Mouse (Mus musculus) heart, embryonic 14.5 days (tissue): Measurements from ENCODE around the gene 4933427D14Rik. TPM values are rescaled to one million over a fixed set of nuclear protein-coding genes. Genes with fewer than 3 reads are reported as not detected.

ENCODE experiments used
- ATAC-seq: fragments of 200-750 bp; cut with Nextera tagmentation; 2 replicates; pipeline ENCODE4 v1.8.0; 2017; ENCODE audit warnings: low read depth, moderate TSS enrichment; ENCODE audit not compliant: insufficient number of reproducible peaks, insufficient read depth, low FRiP score
- H3K27ac ChIP-seq, 2 experiments: fragments of 200-500 bp in 1 of 2; fragments of 300-500 bp in 1 of 2; sonication (generic) in 1 of 2; replicated peaks in 1 of 2; 2 replicates each; pipeline ENCODE4 v1.5.1; 2012 to 2014; ENCODE audit warnings: low read depth in 2 of 2, low read length in 2 of 2, control low read depth in 1 of 2, mild to moderate bottlenecking in 1 of 2, mixed read lengths in 1 of 2; ENCODE audit not compliant: control insufficient read depth in 1 of 2, insufficient read depth in 1 of 2
- H3K27me3 ChIP-seq: fragments of 300-500 bp; sonication (generic); 2 replicates; pipeline ENCODE4 v1.6.1; 2014; ENCODE audit warnings: mild to moderate bottlenecking, low read length, control low read depth; ENCODE audit not compliant: control insufficient read depth, insufficient read depth
- H3K36me3 ChIP-seq: fragments of 300-500 bp; sonication (generic); 2 replicates; pipeline ENCODE4 v1.6.1; 2014; ENCODE audit warnings: mild to moderate bottlenecking, control low read depth, low read length, mixed read lengths; ENCODE audit not compliant: control insufficient read depth, insufficient read depth
- H3K4me1 ChIP-seq, 2 experiments: fragments of 200-500 bp in 1 of 2; fragments of 300-500 bp in 1 of 2; sonication (generic) in 1 of 2; 2 replicates each; pipeline ENCODE4 v1.6.1; 2012 to 2014; ENCODE audit warnings: low read length in 2 of 2, control low read depth in 1 of 2, mixed read lengths in 1 of 2; ENCODE audit not compliant: control insufficient read depth in 2 of 2, insufficient read depth in 2 of 2
- H3K4me2 ChIP-seq: fragments of 300-500 bp; sonication (generic); 2 replicates; pipeline ENCODE4 v1.6.1; 2014; ENCODE audit warnings: mild to moderate bottlenecking, low read length
- H3K4me3 ChIP-seq, 2 experiments: fragments of 200-500 bp in 1 of 2; fragments of 300-500 bp in 1 of 2; sonication (generic) in 1 of 2; 2 replicates each; pipeline ENCODE4 v1.5.1; 2012 to 2014; ENCODE audit warnings: low read length in 2 of 2, mild to moderate bottlenecking in 2 of 2, control low read depth in 1 of 2, low read depth in 1 of 2, moderate library complexity in 1 of 2; ENCODE audit not compliant: control insufficient read depth in 1 of 2, insufficient read depth in 1 of 2
- H3K9ac ChIP-seq: fragments of 300-500 bp; sonication (generic); 2 replicates; pipeline ENCODE4 v1.6.1; 2014; ENCODE audit warnings: mild to moderate bottlenecking, low read length
- H3K9me3 ChIP-seq: fragments of 300-500 bp; sonication (generic); 2 replicates; pipeline ENCODE4 v1.6.1; 2016; ENCODE audit warnings: low read length, control low read depth; ENCODE audit not compliant: control insufficient read depth
- WGBS: fragments of 180-500 bp; shearing (Covaris S2); extraction: QIAGEN DNeasy Blood & Tissue Kit; methylation state at CpG from one replicate; pipeline ENCODE4 v1.1.7; 2014; 5-methylcytosine and 5-hydroxymethylcytosine counted together
- polyA plus RNA-seq: library from polyadenylated mRNA; unstranded; fragments of >200 nt; fragmentation: Nextera tagmentation; extraction: Ambion mirVana; gene quantifications from 2 replicates; pipeline ENCODE4 v1.2.1, GENCODE M21; 2014

The 4933427D14Rik gene
- 6.1 and 6.5 TPM in 2 replicates for polyA plus RNA-seq

DNA sequence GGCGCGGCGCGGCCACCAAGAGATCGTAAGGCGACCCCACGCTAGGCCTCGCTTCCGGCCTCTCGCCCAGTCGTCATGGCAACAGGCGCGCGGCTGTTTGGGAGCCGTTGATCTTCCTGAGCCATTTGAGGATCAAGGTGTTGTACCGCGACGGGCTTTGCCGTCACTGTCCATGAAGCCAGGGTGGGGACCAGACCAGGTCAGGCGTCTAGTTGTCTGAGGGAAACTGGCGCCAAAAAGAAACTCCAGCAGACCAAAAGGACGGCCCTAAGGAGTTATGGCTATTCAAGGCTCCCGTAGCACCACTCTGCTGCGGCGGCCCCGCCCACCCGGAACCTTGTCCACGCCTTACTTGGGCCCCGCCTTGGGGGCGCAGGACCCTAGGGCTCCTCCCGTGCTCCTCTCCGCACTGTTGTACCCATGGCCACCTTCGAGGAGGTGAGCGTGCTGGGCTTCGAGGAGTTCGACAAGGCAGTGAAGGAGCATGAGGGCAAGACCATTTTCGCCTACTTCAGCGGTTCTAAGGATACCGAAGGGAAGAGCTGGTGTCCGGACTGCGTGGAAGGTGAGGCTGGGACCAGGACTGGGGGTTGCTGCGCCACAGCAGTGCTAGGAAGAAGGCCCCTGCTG lies at the start of gene 4933427D14Rik, which contains the start of gene Txndc17:
TSS of gene 4933427D14Rik (minus strand) at position 256 of the 630 bp plus-strand sequence.
TSS of gene Txndc17 (plus strand) at position 344 of the 630 bp plus-strand sequence.
- Histone ChIP-seq H3K4me1 (peaks cover 8 to 14% of the 10 kb centered on the region in 2 experiments; a peak in 3 of 4 replicates), H3K36me3 (peaks cover 32% of the 10 kb centered on the region), H3K27me3 (no peaks in the 10 kb centered on the region), H3K27ac (0 out of 4 replicates have a peak within 1 kb of the TSS, but pooled peaks of 1 of the 2 experiments have one; percentile 30), H3K9ac (peak within 1 kb of the TSS; percentile 91), H3K9me3 (no peaks in the 10 kb centered on the region), H3K4me3 (peak within 1 kb of the TSS; percentile 66 to 91), H3K4me2 (peak within 1 kb of the TSS; percentile 89)
- under 1% methylated on average over 42 of the region's 42 CpGs for WGBS
- ATAC-seq = peak; percentile 92

DNA sequence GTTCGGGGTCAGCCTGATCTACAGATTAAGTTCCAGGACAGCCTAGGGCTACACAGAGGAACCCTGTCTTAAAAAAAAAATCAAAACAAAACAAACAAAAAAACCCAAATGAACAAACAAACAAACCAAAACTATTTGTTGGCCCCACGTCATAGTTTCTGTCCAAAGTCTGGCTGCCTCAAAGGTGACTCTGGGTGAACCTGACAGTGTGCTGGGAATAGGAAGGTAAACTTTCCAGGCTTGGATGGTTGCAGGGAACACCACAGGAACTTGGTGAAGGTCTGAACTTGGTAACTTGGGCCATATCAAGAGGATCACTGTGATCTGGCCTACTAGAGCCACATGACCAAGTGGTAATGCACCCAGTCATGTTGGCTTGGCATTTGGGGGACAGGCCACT lies 49.2 kb upstream of the 4933427D14Rik start:
- no peak for ATAC-seq
- no peak overlapping the region for H3K9ac ChIP-seq
- WGBS = 80% methylated on average over 2 of the region's 2 CpGs
- no peaks in the 10 kb centered on the region; the same call in 1 of the 2 replicates for H3K27me3 ChIP-seq
- no peak overlapping the region for H3K4me2 ChIP-seq
- H3K36me3 ChIP-seq = no peaks in the 10 kb centered on the region
- H3K4me3 ChIP-seq = no peak overlapping the region
- H3K9me3 ChIP-seq = no peaks in the 10 kb centered on the region
- H3K4me1 ChIP-seq = no peaks in the 10 kb centered on the region
- no peak overlapping the region for H3K27ac ChIP-seq

DNA sequence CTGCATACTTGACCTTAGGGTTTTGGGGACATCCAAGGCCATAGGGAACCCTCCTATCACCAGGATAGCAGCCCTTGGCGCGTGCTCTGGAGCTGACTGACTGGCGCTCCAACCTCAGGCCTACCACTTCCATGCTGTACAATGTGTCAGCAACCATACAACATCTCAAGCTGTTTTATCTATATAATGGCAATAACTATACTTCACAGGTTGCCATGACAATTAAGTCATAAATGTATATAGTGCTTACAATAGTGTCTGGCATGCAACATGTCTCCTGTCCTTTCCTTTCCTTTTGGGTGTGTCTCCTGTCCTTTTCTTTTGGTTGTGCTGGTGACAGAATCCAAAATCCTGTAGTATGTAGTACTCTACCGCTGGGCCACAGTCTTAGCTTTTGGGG lies 48.4 kb upstream of the 4933427D14Rik start:
- Histone ChIP-seq H3K9ac (no peak overlapping the region), H3K36me3 (no peaks in the 10 kb centered on the region), H3K9me3 (no peaks in the 10 kb centered on the region), H3K4me3 (no peak overlapping the region), H3K4me1 (no peaks in the 10 kb centered on the region), H3K27ac (no peak overlapping the region), H3K27me3 (peaks cover under 1% of the 10 kb centered on the region; the same call in 1 of the 2 replicates), H3K4me2 (no peak overlapping the region)
- no peak for ATAC-seq
- WGBS = 92% methylated on average over 4 of the region's 4 CpGs

DNA sequence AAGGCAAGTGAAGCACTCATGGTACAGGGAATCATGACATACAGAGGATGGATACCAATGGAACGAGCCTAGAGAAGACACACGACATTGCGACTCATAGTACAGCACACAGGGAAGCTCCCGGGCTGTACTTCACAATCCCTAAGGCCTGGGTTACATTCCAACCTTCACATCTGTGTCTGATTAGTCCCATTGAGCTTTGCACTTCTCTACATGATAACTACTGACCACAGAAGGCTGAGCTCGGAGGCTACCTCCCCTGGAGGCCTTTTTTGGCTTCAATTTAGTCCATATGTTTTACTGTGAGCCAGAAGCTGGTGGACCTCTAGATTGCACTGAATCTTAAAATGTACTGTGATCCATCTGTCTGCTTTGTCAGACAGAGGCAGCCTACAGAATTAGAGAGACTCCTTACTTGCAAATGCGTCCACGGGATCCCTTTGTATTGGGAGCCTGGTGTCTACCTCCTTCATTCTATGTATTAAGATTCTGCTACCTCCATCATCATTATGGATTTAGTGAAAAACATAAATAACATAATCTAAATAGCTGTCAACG lies 38.0 kb upstream of the 4933427D14Rik start:
- WGBS = 73% methylated on average over 8 of the region's 8 CpGs
- no peak overlapping the region for H3K4me2 ChIP-seq

DNA sequence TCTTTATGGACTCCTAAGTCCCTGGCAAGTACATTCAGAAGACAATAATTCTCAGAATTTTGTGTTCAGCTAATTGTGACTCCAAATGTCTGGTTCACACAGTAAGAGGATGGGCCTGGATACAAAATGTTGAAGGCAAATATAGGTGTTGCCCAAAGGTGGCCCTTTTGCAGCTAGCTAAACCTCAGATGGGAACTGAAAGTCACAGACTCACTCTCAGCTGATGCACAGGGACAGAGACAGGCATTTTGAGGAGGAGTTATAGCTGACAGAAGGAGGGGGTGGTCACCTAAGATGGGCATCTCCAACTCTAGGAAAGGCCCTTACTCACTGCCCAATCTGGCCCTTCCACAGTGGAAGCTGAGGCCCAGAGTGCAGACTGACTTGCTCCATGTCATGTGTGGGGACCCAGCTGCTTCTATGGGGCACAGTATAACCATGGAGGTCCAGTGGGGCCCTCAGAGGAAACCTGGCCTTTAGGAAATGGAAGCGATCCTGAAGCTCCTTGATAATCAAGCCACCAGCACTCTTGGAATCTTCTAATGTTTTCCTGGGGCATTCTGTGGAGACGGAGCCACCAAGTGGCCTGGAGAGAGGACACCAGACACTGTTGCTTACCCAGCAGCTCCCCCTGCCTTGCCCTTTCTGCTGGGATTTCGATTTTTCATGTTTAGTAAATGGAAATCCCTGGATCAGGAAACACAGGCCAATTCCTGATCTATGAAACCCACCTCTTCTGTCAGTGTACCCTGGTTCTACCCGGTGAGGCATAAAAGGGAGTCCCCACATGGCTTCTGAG lies 33.0 kb upstream of the 4933427D14Rik start:
- Histone ChIP-seq H3K9ac (no peak overlapping the region), H3K36me3 (no peaks in the 10 kb centered on the region), H3K27me3 (no peaks in the 10 kb centered on the region), H3K4me3 (no peak overlapping the region), H3K4me1 (no peaks in the 10 kb centered on the region), H3K4me2 (no peak overlapping the region), H3K27ac (no peak overlapping the region), H3K9me3 (no peaks in the 10 kb centered on the region)
- ATAC-seq = no peak
- 59% methylated on average over 4 of the region's 4 CpGs for WGBS

More for the DNA sequence above, 38.0 kb upstream of the 4933427D14Rik start:
- ATAC-seq = no peak
- Histone ChIP-seq H3K4me3 (no peak overlapping the region), H3K9me3 (no peaks in the 10 kb centered on the region), H3K27me3 (no peaks in the 10 kb centered on the region), H3K36me3 (no peaks in the 10 kb centered on the region), H3K9ac (no peak overlapping the region), H3K4me1 (no peaks in the 10 kb centered on the region), H3K27ac (no peak overlapping the region)

DNA sequence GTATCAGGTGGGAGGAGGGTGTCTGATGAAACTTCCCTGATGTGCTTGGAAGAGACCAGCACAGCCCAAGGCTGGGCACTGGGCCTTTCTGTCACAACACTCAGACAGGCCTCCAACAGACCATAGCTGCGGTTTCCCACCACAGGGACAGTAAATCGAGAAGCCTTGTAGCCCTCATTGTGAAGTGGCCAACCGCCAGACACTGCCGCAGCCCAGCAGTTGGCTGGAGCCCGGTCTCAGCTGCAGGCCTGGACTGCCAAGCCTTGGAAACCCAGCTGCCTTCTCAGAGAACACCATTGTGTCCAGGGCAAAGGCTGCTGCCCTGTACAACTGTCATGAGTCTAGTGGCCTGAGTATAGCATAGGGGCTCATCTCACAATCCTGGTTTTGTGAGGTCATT lies 26.8 kb upstream of the 4933427D14Rik start:
- Histone ChIP-seq H3K9me3 (no peaks in the 10 kb centered on the region), H3K4me2 (no peak overlapping the region), H3K27ac (no peak overlapping the region), H3K36me3 (no peaks in the 10 kb centered on the region), H3K4me1 (no peaks in the 10 kb centered on the region), H3K9ac (no peak overlapping the region), H3K27me3 (no peaks in the 10 kb centered on the region), H3K4me3 (no peak overlapping the region)
- ATAC-seq = no peak
- 52% methylated on average over 5 of the region's 5 CpGs for WGBS

DNA sequence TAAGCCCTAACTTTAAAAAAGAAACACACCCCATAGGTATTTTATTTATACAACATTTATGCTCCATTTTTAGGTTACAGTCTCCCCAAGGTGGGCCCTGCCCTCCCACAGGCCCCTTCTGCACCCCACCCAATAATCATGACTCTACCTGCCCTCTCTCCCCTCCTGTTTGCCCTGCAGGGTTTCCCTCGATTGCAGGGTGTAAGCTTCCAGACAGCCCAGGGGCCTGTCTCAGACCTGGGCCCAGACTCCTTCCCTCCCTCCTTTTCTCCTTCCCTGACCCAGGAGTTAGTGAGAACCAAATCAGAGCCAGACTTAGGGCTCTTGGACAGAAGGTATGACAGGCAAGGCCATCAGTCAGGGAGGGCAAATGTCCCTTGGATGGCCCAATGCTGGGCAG lies 25.7 kb upstream of the 4933427D14Rik start:
- no peak for ATAC-seq

More for the DNA sequence above, 25.7 kb upstream of the 4933427D14Rik start:
- H3K27ac ChIP-seq = no peak overlapping the region
- no peak overlapping the region for H3K4me2 ChIP-seq
- H3K9me3 ChIP-seq = no peaks in the 10 kb centered on the region
- H3K4me1 ChIP-seq = no peaks in the 10 kb centered on the region
- no peak overlapping the region for H3K4me3 ChIP-seq
- 61% methylated on average over 1 of the region's 1 CpGs for WGBS
- no peaks in the 10 kb centered on the region for H3K36me3 ChIP-seq
- no peaks in the 10 kb centered on the region for H3K27me3 ChIP-seq
- H3K9ac ChIP-seq = no peak overlapping the region
